Mouse (Mus musculus) adrenal gland (tissue): ENCODE results near the gene Lce1e.
"Not testable (repeated sequence)": the region's sequence is repeated elsewhere in the genome, so short reads cannot be mapped to it uniquely, and the experiment has no call there.

Experiments
- intact Hi-C: fragments of 180-260 bp; cut with DNase I; formaldehyde crosslinking; loops from one replicate; pipeline ENCODE4 v1.15.1; 2025
- long read RNA-seq, 2 experiments: library from polyadenylated mRNA; unstranded; transcript quantifications; one replicate each; pipeline ENCODE4 v2.0.0; 2020; ENCODE audit warnings: borderline replicate concordance in 1 of 2; ENCODE audit not compliant: insufficient replicate concordance in 1 of 2

Lce1e gene
- long read RNA-seq, experiment 1, result 0 reads
- long read RNA-seq, experiment 2, result 0 reads

DNA sequence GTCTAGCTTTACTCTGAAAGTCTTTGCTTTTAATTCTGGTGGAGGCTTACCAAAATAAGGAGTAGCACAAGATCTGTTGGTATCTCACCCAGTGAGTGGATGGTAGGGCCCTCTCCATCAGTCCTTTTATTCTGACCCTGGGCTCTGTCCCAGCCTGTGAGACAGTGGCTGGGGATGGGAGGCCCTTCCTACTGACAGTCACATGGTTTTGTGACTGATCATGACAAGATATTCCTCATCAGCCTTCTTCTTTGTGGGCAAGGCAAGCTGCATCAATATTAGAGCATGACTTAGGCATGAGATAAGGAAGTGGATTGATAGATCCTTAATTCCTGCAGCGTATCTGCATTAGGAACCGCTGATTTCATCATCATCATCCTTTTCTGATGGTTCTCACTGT lies at the start of gene Lce1e:
Gene Lce1e (minus strand): TSS at position 101 of the 400 bp plus-strand sequence.
- intact Hi-C loops, result no loop called here

DNA sequence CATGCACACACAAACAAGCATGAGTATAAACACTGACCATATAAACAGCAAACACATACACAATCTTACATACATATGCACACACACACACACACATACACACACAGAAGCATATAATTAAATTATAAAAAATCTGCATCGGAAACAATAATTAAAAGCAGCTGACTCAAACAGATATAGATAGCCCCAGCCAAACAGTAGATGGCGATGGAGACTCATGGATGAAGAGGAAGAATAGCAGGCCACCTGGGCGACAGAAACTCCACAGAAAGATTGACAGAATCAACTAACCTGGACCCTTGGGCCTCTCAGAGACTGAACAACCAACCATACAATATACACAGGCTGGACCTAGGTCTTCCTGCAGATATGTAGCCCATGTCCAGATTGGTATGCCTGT lies 44.3 kb upstream of the Lce1e start:
- intact Hi-C loops, result no loop called here

DNA sequence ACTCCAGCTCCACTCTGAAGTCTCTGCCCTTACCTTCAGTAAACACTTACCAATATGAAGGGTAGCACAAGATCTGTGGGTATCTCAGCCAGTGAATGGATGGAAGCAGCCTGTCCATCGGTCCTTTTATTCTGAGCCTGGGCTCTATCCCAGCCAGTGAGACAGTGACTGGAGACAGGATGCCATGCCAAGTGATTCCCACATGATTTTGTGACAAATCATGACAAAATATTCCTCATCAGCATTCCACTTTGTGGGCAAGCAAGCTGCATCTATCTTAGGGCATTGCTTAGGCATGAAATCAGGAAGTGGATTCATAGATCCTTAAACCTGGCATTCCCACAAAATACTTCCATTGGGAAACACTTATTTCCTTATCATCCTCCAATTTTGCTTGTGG lies 43.4 kb upstream of the Lce1e start, which contains the start of gene Lce1g:
Gene Lce1g (minus strand): TSS at position 101 of the 400 bp plus-strand sequence.
- intact Hi-C loops, result no loop called here

DNA sequence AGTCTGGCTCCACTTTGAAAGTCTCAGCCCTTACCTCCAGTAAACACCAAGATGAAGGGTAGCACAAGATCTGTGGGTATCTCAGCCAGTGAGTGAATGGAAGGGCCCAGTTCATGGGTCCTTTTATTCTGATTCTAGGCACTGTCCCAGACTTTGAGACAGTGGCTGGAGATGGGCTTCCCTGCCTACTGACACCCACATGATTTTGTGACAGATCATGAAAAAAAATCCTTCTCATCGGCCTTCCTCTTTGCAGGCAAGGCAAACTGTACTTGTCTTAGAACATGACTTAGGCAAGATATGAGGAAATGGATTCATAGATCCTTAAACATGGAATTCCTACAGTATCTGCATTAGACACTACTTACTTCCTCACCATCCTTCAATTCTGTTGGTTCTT lies 30.1 kb upstream of the Lce1e start, which contains the start of gene Gm38119:
Gene Gm38119 (minus strand): TSS at position 101 of the 400 bp plus-strand sequence.
- intact Hi-C loops, result no loop called here

DNA sequence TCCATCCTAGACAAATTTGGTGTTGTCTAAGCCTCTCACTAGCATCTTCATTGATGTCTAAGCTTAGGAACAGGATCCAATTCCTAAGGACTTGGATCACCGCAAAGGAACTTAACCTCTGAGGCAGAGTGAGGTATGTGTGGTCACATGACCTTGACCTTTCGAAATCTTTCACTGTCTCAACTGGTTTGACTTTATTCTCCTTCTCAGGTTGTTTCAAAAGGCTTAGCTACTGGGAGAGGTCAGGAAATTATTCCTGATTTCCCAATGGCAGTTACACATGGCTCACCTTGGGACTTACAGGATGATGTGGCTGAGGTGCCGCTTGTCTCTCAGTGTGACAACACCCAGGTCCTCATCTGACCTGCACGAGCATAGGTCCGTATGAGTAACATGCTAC lies 13.8 kb upstream of the Lce1e start:
- intact Hi-C loops, result no loop called here

DNA sequence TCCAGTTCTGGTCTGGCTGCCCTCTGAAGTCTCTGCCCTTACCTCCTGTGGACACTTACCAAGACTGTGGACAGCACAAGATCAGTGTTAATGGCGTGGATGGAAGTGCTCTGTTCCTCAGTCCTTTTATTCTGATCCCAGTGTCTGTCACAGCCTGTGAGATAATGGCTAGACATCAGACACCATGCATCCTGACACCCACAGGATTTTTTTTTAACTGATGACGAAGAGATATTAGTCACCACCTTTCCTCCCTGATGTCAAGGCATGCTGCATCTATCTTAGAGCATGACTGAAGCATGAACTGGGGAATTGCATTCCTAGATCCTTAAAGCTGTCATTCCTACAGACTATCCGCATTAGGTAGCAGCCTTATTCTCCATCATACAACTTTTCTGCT lies 11.4 kb upstream of the Lce1e start, which contains the start of gene Lce1f:
Gene Lce1f (minus strand): TSS at position 101 of the 400 bp plus-strand sequence.
- intact Hi-C loops, result no loop called here

DNA sequence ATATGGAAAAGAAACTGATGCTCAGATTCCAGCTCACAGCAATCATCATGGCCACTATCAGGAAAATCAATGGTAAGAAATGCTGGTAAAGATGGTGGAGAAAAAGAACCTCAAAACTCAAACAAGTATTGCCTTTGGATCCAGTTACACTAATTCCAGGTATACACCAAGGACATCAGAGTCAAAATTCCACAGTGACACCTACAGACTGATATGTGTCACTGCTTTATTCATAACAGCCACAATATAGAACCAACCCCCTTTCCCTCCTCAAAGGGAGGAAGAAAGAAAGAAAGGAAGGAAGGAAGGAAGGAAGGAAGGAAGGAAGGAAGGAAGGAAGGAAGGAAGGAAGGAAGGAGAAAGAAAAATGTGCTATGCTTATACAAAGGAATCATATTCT lies 6.2 kb upstream of the Lce1e start:
- intact Hi-C loops, result no loop called here

DNA sequence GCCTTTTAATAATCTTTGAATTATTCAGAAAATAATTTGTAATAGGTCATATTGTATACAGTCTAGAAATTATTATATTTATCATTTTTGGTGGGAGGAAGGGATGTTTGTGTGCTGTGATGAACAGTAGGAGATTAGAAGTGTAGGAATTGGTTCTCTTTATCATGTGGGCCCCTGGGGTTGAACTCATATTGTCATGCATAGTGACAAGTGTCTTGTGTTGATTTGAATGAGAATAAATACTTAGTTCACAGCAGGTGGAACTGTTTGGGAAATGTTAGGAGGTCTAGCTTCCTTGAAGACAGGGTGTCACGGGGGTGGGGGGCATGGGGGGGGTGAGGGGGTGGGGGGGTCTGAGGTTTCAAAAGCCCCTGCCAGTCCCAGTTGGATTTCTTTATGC lies 14.3 kb downstream of the Lce1e start:
- intact Hi-C loops, result no loop called here

DNA sequence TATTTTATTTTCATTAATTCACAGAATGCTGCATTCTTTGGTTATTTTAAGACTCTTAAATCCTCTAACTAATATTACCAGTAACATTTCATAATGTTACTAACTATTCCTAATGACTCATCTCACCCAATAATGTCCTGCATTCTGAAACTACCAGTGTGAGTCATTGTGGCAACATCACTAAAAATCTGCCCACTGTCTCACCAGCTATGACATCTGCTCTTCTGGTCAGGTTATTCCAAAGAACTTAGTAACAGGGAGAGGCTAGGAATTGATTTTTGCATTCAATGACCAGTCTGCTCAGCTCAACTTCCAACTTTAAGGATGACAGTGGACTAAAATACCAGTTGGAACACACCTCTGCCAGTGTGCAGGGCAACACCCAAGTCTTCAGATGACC lies 17.2 kb downstream of the Lce1e start:
- intact Hi-C loops, result no loop called here

DNA sequence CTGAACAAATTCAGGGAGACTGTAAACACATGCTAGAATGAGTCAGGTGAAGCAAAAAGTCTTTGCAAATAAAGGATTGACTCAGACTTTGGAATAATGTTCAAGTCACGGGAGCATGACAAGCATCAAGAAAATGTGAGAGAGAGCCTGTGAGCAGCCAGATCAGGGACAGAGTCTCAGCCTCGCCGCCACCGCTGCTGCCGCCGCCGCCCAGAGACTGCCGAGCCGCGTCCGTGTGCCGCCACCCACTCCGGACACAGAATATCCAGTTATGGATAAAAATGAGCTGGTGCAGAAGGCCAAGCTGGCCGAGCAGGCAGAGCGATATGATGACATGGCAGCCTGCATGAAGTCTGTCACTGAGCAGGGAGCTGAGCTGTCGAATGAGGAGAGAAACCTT lies 19.7 kb downstream of the Lce1e start:
- intact Hi-C loops, result not testable (repeated sequence)

DNA sequence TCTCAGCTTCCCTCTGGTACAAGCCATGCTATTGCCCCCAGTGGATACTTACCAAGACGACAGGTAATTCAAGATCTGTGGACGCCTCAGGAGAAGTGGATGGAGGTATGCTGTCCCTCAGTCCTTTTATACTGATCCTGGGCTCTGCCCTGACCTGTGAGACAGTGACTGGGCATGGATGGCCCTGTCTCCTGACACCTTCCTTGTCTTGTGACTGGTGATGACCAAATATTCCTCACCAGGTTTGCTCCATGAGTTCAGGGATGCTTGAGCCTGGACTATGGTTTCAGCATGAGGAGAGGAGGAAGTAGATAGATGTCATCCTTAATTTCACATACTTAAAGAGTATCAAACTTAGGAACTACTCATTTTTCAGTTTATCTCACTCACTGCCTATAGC lies 21.8 kb downstream of the Lce1e start, which contains the start of gene Lce1d:
Gene Lce1d (minus strand): TSS at position 101 of the 400 bp plus-strand sequence.
- intact Hi-C loops, result no loop called here

DNA sequence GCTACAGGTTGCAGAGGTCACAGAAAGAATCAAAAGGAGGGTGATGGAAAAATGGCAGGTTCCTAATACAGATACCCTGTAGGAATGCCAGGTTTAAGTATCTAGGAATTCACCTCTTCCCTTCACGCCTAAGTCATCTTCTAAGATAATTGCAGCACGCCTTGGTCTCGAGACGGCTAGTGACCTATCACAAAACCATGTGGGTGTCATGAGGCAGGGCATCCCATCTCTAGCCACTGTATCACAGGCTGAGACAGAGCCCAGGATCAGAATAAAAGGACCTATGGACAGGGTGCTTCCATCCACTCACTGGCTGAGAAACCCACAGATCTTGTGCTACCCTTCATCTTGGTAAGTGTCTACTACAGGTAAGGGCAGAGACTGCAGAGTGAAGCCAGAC lies 29.9 kb downstream of the Lce1e start, which contains the start of gene Lce1c:
Gene Lce1c (plus strand): TSS at position 301 of the 400 bp plus-strand sequence.
- intact Hi-C loops, result no loop called here

DNA sequence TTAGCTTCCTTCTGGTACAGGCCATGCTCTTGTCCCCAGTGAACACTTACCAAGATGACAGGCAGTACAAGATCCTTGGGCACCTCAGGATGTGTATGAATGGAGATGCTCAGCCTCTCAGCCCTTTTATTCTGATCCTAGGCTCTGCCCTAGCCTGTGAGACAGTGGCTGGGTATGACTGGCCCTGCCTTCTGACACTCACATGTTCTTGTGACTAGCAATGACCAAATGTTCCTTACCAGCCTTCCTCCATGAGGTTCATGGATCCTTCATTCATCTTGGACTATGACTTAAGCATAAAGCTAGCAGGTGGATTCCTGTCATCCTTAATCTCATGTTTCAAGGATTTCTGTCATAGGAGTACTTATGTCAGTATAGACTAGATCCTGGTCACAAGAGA lies 38.7 kb downstream of the Lce1e start, which contains the start of gene Lce1a2:
Gene Lce1a2 (minus strand): TSS at position 101 of the 400 bp plus-strand sequence.
- intact Hi-C loops, result no loop called here
